Mouse (Mus musculus): ENCODE measurements at regions not wholly inside any gene's neighbourhood (a gene's known extent, or its start where the extent isn't known, plus 50 kb on each side); places are given as distances from the start of the nearest gene placed in this dataset.

GRCm38 (mm10) chr12:50970759-50971122 lies 321.8 kb upstream of the Prkd1 start:
- no peak overlapping the region for H3K9ac ChIP-seq (replicated peaks)
- H3K27ac ChIP-seq = no peak overlapping the region
- no peaks in the 10 kb centered on the region for H3K9me3 ChIP-seq (ENCODE audit: control insufficient read depth, low read length)
- ATAC-seq (ENCODE audit: insufficient read depth) = no peak
- TF ChIP-seq EP300 (IDR thresholded peaks at IDR 0.05; ENCODE audit: low read depth) (no peak), CTCF (IDR thresholded peaks at IDR 0.05; ENCODE audit: low read depth) (no peak)
- H3K36me3 ChIP-seq (replicated peaks; ENCODE audit: control insufficient read depth, insufficient read depth, low read depth) = no peaks in the 10 kb centered on the region
- H3K27me3 ChIP-seq (ENCODE audit: control insufficient read depth, insufficient read depth, low read length) = no peaks in the 10 kb centered on the region
- 61% methylated on average over 1 of the region's 1 CpGs for WGBS (ENCODE audit: insufficient replicate concordance)
- H3K4me1 ChIP-seq (replicated peaks; ENCODE audit: control insufficient read depth in 2 of 2, insufficient read depth in 2 of 2, low read length in 1 of 2) = no peaks in the 10 kb centered on the region
- DNase-seq (ENCODE audit: low read depth in 3 of 3, low spot score in 3 of 3) = no peak
- no peak overlapping the region for H3K4me2 ChIP-seq (ENCODE audit: low read depth)
- no peak overlapping the region for H3K4me3 ChIP-seq (ENCODE audit: insufficient read depth in 1 of 2, low read depth in 2 of 2, low read length in 2 of 2)

- Histone ChIP-seq H3K27ac (no peak overlapping the region), H3K9ac (replicated peaks) (no peak overlapping the region), H3K9me3 (ENCODE audit: control insufficient read depth, low read length) (no peaks in the 10 kb centered on the region), H3K4me1 (replicated peaks; ENCODE audit: control insufficient read depth in 2 of 2, insufficient read depth in 2 of 2, low read length in 1 of 2) (no peaks in the 10 kb centered on the region), H3K4me3 (ENCODE audit: insufficient read depth in 1 of 2, low read depth in 2 of 2, low read length in 2 of 2) (no peak overlapping the region), H3K36me3 (replicated peaks; ENCODE audit: control insufficient read depth, insufficient read depth, low read depth) (no peaks in the 10 kb centered on the region), H3K4me2 (ENCODE audit: low read depth) (no peak overlapping the region), H3K27me3 (ENCODE audit: control insufficient read depth, insufficient read depth, low read length) (no peaks in the 10 kb centered on the region)
- TF ChIP-seq CTCF (IDR thresholded peaks at IDR 0.05; ENCODE audit: low read depth) (no peak), EP300 (IDR thresholded peaks at IDR 0.05; ENCODE audit: low read depth) (no peak)
- WGBS (ENCODE audit: insufficient replicate concordance) = 65% methylated on average over 4 of the region's 4 CpGs
- no peak for ATAC-seq (ENCODE audit: insufficient read depth)
- no peak for DNase-seq (ENCODE audit: low read depth in 3 of 3, low spot score in 3 of 3)
Measured at GRCm38 (mm10) chr12:50969887-50970758, 321.2 kb upstream of the Prkd1 start.

DNA sequence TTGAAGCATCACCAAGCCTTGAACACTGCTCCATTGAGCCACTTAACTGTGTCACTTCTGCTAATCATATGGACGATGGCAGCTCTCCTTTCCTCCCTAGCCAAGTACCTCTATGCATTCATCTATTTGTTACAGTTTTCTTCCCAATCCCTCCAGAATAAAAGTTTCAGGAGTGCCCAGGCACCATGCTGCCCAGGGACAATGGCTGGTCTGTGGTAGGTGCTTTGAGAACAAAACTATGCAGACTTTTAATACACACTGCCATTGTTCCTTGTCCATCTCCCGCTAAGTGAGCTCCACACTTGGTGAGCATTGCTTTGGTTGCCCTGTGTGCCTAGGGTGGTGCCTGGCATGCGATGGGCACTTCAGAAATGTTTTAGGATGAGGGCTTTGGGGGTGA lies 320.5 kb upstream of the Prkd1 start:
- Histone ChIP-seq H3K27me3 (ENCODE audit: control insufficient read depth, insufficient read depth, low read length) (no peaks in the 10 kb centered on the region), H3K36me3 (replicated peaks; ENCODE audit: control insufficient read depth, insufficient read depth, low read depth) (no peaks in the 10 kb centered on the region), H3K4me1 (replicated peaks; ENCODE audit: control insufficient read depth in 2 of 2, insufficient read depth in 2 of 2, low read length in 1 of 2) (no peaks in the 10 kb centered on the region), H3K27ac (no peak overlapping the region), H3K9me3 (ENCODE audit: control insufficient read depth, low read length) (no peaks in the 10 kb centered on the region), H3K4me2 (ENCODE audit: low read depth) (no peak overlapping the region), H3K9ac (replicated peaks) (no peak overlapping the region), H3K4me3 (ENCODE audit: insufficient read depth in 1 of 2, low read depth in 2 of 2, low read length in 2 of 2) (no peak overlapping the region)
- no peak for DNase-seq (ENCODE audit: low read depth in 3 of 3, low spot score in 3 of 3)
- TF ChIP-seq CTCF (IDR thresholded peaks at IDR 0.05; ENCODE audit: low read depth) (no peak), EP300 (IDR thresholded peaks at IDR 0.05; ENCODE audit: low read depth) (no peak)
- ATAC-seq (ENCODE audit: insufficient read depth) = no peak
- WGBS (ENCODE audit: insufficient replicate concordance) = 45% methylated on average over 3 of the region's 3 CpGs

DNA sequence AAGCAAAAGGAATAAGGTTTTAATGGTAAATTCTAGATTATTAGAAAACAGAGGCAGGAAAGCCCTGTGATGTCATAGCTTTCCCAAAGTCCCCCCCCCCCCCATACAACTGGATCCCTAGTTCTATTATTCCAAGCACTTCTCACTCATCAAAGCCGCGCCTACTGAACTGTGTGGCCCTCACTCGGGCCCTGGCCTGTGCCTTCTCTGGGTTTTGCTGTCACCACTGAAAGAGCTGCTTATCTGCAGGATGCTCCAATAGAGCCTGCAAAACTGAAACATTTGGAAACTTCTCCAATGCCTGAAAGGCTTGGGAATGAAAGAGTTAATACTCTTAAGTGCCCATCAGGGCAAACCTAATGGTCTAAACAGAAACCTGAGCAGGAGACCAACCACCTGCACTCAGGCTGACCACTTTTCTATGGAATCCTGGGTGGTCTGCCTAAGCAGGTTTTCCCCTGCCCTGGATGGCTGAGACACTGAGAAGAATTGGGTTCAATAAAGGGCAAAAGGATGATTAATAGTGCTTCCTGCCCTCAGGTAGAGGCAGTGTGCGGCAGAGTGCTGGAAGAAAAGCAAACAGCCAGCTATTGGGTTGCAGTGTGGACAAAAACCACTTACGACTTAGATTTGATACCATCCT lies 318.4 kb upstream of the Prkd1 start:
- Histone ChIP-seq H3K27ac (no peak overlapping the region), H3K4me2 (ENCODE audit: low read depth) (no peak overlapping the region), H3K4me3 (ENCODE audit: insufficient read depth in 1 of 2, low read depth in 2 of 2, low read length in 2 of 2) (no peak overlapping the region), H3K9ac (replicated peaks) (no peak overlapping the region), H3K4me1 (replicated peaks; ENCODE audit: control insufficient read depth in 2 of 2, insufficient read depth in 2 of 2, low read length in 1 of 2) (no peaks in the 10 kb centered on the region), H3K36me3 (replicated peaks; ENCODE audit: control insufficient read depth, insufficient read depth, low read depth) (no peaks in the 10 kb centered on the region), H3K27me3 (ENCODE audit: control insufficient read depth, insufficient read depth, low read length) (no peaks in the 10 kb centered on the region), H3K9me3 (ENCODE audit: control insufficient read depth, low read length) (no peaks in the 10 kb centered on the region)
- DNase-seq (ENCODE audit: low read depth in 3 of 3, low spot score in 3 of 3) (no peak), ATAC-seq (ENCODE audit: insufficient read depth) (no peak)
- TF ChIP-seq CTCF (IDR thresholded peaks at IDR 0.05; ENCODE audit: low read depth) = no peak
- no peak for TF ChIP-seq EP300 (IDR thresholded peaks at IDR 0.05; ENCODE audit: low read depth)
- 42% methylated on average over 5 of the region's 5 CpGs for WGBS (ENCODE audit: insufficient replicate concordance)

GRCm38 (mm10) chr12:50953971-50954370 lies 305.1 kb upstream of the Prkd1 start:
- Histone ChIP-seq H3K4me2 (ENCODE audit: low read depth) (no peak overlapping the region), H3K4me1 (replicated peaks; ENCODE audit: control insufficient read depth in 2 of 2, insufficient read depth in 2 of 2, low read length in 1 of 2) (no peaks in the 10 kb centered on the region), H3K9me3 (ENCODE audit: control insufficient read depth, low read length) (no peaks in the 10 kb centered on the region), H3K4me3 (ENCODE audit: insufficient read depth in 1 of 2, low read depth in 2 of 2, low read length in 2 of 2) (no peak overlapping the region), H3K9ac (replicated peaks) (no peak overlapping the region), H3K27me3 (ENCODE audit: control insufficient read depth, insufficient read depth, low read length) (no peaks in the 10 kb centered on the region), H3K36me3 (replicated peaks; ENCODE audit: control insufficient read depth, insufficient read depth, low read depth) (no peaks in the 10 kb centered on the region), H3K27ac (no peak overlapping the region)
- no peak for TF ChIP-seq EP300 (IDR thresholded peaks at IDR 0.05; ENCODE audit: low read depth)
- TF ChIP-seq CTCF (IDR thresholded peaks at IDR 0.05; ENCODE audit: low read depth) = no peak
- DNase-seq (ENCODE audit: low read depth in 3 of 3, low spot score in 3 of 3) (no peak), ATAC-seq (ENCODE audit: insufficient read depth) (no peak)
- 87% methylated on average over 5 of the region's 5 CpGs for WGBS (ENCODE audit: insufficient replicate concordance)

All from liver, embryonic 14.5 days (tissue).